Mouse (Mus musculus) heart, embryonic 16.5 days (tissue): Measurements from ENCODE around the gene Cant1. TPM values are rescaled to one million over a fixed set of nuclear protein-coding genes. Genes with fewer than 3 reads are reported as not detected.
"Not testable (repeated sequence)": the region's sequence is repeated elsewhere in the genome, so short reads cannot be mapped to it uniquely, and the experiment has no call there.

ENCODE experiments used
- ATAC-seq: fragments of 200-750 bp; cut with Nextera tagmentation; replicated peaks from 2 replicates; pipeline ENCODE4 v1.8.0; 2017; ENCODE audit warnings: moderate number of reproducible peaks; ENCODE audit not compliant: insufficient read depth, low FRiP score; ENCODE audit errors: extremely low read depth
- H3K27ac ChIP-seq: fragments of 300-500 bp; sonication (generic); 2 replicates; pipeline ENCODE4 v1.5.1; 2014; ENCODE audit warnings: mild to moderate bottlenecking, low read length, control low read depth, moderate library complexity
- H3K27me3 ChIP-seq: fragments of 300-500 bp; sonication (generic); 2 replicates; pipeline ENCODE4 v1.6.1; 2014; ENCODE audit warnings: low read length, mixed read lengths; ENCODE audit not compliant: control insufficient read depth, insufficient read depth
- H3K36me3 ChIP-seq: fragments of 300-500 bp; sonication (generic); 2 replicates; pipeline ENCODE4 v1.6.1; 2014; ENCODE audit not compliant: control insufficient read depth, insufficient read depth
- H3K4me1 ChIP-seq: fragments of 300-500 bp; sonication (generic); 2 replicates; pipeline ENCODE4 v1.6.1; 2014; ENCODE audit warnings: low read length, mixed read lengths; ENCODE audit not compliant: control insufficient read depth, insufficient read depth
- H3K4me2 ChIP-seq: fragments of 300-500 bp; sonication (generic); 2 replicates; pipeline ENCODE4 v1.6.1; 2014; ENCODE audit warnings: low read depth, mild to moderate bottlenecking, control low read depth, low read length
- H3K4me3 ChIP-seq: fragments of 300-500 bp; sonication (generic); 2 replicates; pipeline ENCODE4 v1.5.1; 2014; ENCODE audit warnings: mild to moderate bottlenecking, control low read depth, low read length
- H3K9ac ChIP-seq: fragments of 300-500 bp; sonication (generic); 2 replicates; pipeline ENCODE4 v1.6.1; 2014; ENCODE audit warnings: low read length, control low read depth
- H3K9me3 ChIP-seq: fragments of 300-500 bp; sonication (generic); replicated peaks from 2 replicates; pipeline ENCODE4 v1.6.1; 2016; ENCODE audit warnings: low read length; ENCODE audit not compliant: control insufficient read depth
- WGBS: fragments of 180-500 bp; shearing (Covaris S2); extraction: QIAGEN DNeasy Blood & Tissue Kit; methylation state at CpG from one replicate; pipeline ENCODE4 v1.1.7; 2014; 5-methylcytosine and 5-hydroxymethylcytosine counted together
- polyA plus RNA-seq: library from polyadenylated mRNA; unstranded; fragments of >200 nt; fragmentation: Nextera tagmentation; extraction: Ambion mirVana; gene quantifications from 2 replicates; pipeline ENCODE4 v1.2.1, GENCODE M21; 2015

The Cant1 gene
- polyA plus RNA-seq, 1 experiment from 2014 or later: 20.2 TPM

- no peak for ATAC-seq
- no peak overlapping the region for H3K9ac ChIP-seq
- no peak overlapping the region for H3K27ac ChIP-seq
Observed at GRCm38 (mm10) chr11:118394538-118394937, 24.3 kb downstream of the Cant1 start.

DNA sequence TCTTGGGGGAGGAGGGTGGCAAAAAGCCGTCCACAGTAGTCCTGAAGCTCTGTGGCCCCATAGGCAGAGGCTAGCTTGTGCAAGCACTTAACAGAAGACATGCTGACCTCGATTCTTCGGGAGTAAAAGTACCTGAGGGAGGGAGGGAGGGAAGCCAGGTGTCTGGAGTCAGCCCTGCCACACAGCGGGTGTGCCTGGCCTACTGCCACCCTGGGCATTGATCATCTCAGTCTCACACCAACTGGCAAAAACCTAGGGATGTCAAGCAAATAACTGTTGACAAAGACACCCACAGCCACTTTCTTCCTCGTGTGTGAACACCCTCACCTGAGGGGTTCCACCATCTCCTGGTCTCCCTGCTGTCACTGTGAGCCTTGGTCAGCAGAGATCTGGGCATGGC, 24.9 kb downstream of the Cant1 start:
- Histone ChIP-seq H3K4me1 (no peaks in the 10 kb centered on the region), H3K27ac (no peak overlapping the region), H3K4me2 (no peak overlapping the region), H3K27me3 (no peaks in the 10 kb centered on the region), H3K4me3 (no peak overlapping the region), H3K9ac (no peak overlapping the region), H3K36me3 (0 out of 2 replicates have a peak, but pooled peaks cover 4% of the 10 kb centered on the region), H3K9me3 (no peaks in the 10 kb centered on the region; the same call in 1 of the 2 replicates)
- 72% methylated on average over 5 of the region's 5 CpGs for WGBS
- ATAC-seq: no peak

More at GRCm38 (mm10) chr11:118394538-118394937, 24.3 kb downstream of the Cant1 start:
- WGBS: 67% methylated on average over 6 of the region's 6 CpGs
- Histone ChIP-seq H3K4me3 (no peak overlapping the region), H3K9me3 (no peaks in the 10 kb centered on the region; the same call in 1 of the 2 replicates), H3K4me2 (no peak overlapping the region), H3K4me1 (peaks cover 1% of the 10 kb centered on the region; the same call in 1 of the 2 replicates), H3K36me3 (0 out of 2 replicates have a peak, but pooled peaks cover 4% of the 10 kb centered on the region), H3K27me3 (no peaks in the 10 kb centered on the region)

DNA sequence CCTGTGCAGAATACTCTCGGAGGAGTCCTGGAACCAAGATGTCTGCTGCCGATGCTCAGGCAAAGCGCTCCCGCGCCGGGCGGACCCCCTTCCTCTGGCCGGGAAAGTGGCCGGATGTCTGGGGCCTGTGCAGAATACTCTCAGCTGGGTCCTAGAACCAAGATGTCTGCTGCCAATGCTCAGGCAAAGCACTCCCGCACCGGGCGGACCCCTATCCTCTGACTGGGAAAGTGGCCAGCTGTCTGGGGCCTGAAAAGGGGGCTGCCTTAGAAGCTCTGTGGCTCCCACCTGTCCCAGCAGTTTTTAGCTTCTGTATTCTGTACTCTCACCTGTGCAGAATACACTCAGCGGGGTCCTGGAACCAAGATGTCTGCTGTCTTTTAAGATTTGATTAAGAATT, 31.1 kb downstream of the Cant1 start:
- not testable (repeated sequence) for H3K9me3 ChIP-seq, H3K9ac ChIP-seq, H3K27me3 ChIP-seq, H3K27ac ChIP-seq, H3K36me3 ChIP-seq, H3K4me3 ChIP-seq, H3K4me1 ChIP-seq, ATAC-seq, H3K4me2 ChIP-seq
- WGBS: 88% methylated on average over 13 of the region's 13 CpGs

DNA sequence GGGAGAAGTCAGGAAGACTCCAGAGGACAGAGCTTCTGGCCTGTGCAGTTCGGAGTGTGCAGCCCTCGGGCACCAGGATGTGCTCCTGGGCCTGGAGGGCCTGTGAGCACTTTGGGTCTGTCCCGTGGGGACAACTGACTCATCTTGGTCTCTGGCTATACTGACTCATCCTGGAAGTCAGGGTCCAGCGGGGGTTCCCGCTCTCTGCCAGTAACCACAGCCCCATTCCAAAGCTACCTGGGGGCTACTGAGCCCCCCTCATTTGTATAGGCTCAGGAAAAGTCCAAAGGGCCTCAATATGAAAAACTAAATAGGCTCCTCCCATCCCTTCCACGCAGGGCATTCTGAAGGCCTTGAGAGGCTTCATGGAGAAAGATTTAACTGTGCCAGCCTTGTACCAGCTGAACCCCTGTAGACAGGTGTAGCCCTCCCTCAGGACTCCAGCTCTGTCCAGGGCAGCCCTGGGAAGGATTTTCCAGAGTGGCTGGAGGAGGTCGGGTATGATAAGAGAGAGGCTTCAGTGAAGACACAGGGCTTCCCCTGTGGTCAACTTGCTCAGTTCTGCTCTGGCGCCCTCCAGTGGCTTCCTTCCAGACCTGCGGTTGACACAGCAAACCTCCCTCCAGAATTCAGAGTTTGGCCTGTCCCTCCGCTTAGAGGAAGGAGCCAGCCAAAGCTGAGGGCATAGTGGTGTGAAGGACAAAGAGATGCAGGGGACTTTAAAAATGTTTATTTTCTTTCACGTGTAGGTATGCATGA, 39.5 kb downstream of the Cant1 start:
- no peaks in the 10 kb centered on the region for H3K27me3 ChIP-seq
- ATAC-seq: peak; percentile 55; the same call in 1 of the 2 replicates
- no peak overlapping the region for H3K4me2 ChIP-seq
- H3K27ac ChIP-seq: no peak overlapping the region
- H3K4me1 ChIP-seq: peaks cover 4% of the 10 kb centered on the region
- H3K9me3 ChIP-seq: no peaks in the 10 kb centered on the region
- no peaks in the 10 kb centered on the region for H3K36me3 ChIP-seq
- no peak overlapping the region for H3K4me3 ChIP-seq
- H3K9ac ChIP-seq: no peak overlapping the region
- WGBS: 35% methylated on average over 11 of the region's 11 CpGs

DNA sequence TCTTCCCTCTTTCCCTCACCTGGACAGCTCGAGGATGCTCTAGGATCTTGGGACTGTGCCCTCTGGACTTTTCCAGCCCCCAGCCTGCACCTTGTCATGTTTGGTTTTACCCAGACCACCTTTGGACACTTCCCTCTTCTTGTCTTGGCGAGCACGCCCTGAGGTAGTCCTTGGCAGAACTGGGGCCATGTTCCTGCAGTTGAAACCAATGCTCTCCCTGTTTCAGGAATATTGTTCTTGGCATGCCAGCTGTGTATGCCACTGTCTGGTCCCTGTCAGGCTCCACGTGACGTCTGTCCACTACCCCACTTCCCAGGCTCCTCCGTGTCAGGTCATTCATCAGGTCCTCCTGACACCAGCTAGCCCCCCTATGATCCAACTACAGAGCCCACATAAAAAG, 40.2 kb downstream of the Cant1 start:
- no peaks in the 10 kb centered on the region for H3K9me3 ChIP-seq
- H3K27me3 ChIP-seq: no peaks in the 10 kb centered on the region
- 80% methylated on average over 6 of the region's 6 CpGs for WGBS
- no peak for ATAC-seq
- H3K9ac ChIP-seq: no peak overlapping the region
- no peak overlapping the region for H3K4me2 ChIP-seq
- no peak overlapping the region for H3K4me3 ChIP-seq
- H3K27ac ChIP-seq: no peak overlapping the region
- H3K4me1 ChIP-seq: peaks cover 4% of the 10 kb centered on the region
- no peaks in the 10 kb centered on the region for H3K36me3 ChIP-seq

- not testable (repeated sequence) for H3K27ac ChIP-seq, H3K36me3 ChIP-seq, H3K4me2 ChIP-seq, ATAC-seq, H3K9me3 ChIP-seq, H3K9ac ChIP-seq, H3K27me3 ChIP-seq, H3K4me1 ChIP-seq, H3K4me3 ChIP-seq
Observed at GRCm38 (mm10) chr11:118376323-118376722, 42.6 kb downstream of the Cant1 start.

GRCm38 (mm10) chr11:118375881-118376280, 43.0 kb downstream of the Cant1 start:
- 43% methylated on average over 5 of the region's 5 CpGs for WGBS
- Histone ChIP-seq H3K4me3 (no peak overlapping the region), H3K27me3 (no peaks in the 10 kb centered on the region), H3K27ac (no peak overlapping the region), H3K9ac (no peak overlapping the region), H3K9me3 (no peaks in the 10 kb centered on the region), H3K4me2 (no peak overlapping the region), H3K36me3 (no peaks in the 10 kb centered on the region), H3K4me1 (peaks cover 4% of the 10 kb centered on the region)
- no peak for ATAC-seq

DNA sequence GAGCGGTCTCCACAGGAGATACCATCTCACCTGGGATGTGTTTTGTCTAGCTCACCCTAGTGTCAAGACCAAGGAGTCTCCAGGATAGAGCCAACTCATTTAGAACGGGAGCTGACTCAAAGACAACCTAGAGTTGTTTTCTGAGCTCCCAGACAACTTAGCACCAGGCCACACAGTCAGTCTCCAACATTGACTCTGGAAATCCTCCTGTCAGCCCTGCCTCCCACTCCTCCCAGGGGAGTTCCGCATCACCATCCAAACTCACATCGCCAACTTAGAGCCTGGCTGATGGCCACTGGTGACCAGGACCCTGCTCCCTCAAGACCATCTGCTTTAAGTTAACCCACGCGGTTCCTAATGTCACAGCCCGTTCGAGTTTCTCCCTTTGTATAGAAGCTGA, 43.4 kb downstream of the Cant1 start:
- no peak for ATAC-seq
- H3K9me3 ChIP-seq: no peaks in the 10 kb centered on the region
- H3K4me2 ChIP-seq: no peak overlapping the region
- peaks cover 4% of the 10 kb centered on the region for H3K4me1 ChIP-seq
- no peaks in the 10 kb centered on the region for H3K36me3 ChIP-seq
- H3K27ac ChIP-seq: no peak overlapping the region
- no peak overlapping the region for H3K9ac ChIP-seq
- whole genome bisulfite sequencing: 62% methylated on average over 8 of the region's 8 CpGs
- H3K27me3 ChIP-seq: no peaks in the 10 kb centered on the region
- no peak overlapping the region for H3K4me3 ChIP-seq

- no peak overlapping the region for H3K9ac ChIP-seq
- no peak overlapping the region for H3K27ac ChIP-seq
- no peaks in the 10 kb centered on the region for H3K27me3 ChIP-seq
- H3K4me1 ChIP-seq: peaks cover 4% of the 10 kb centered on the region
- no peaks in the 10 kb centered on the region for H3K36me3 ChIP-seq
- no peak overlapping the region for H3K4me2 ChIP-seq
- no peak for ATAC-seq
- no peaks in the 10 kb centered on the region for H3K9me3 ChIP-seq
- H3K4me3 ChIP-seq: no peak overlapping the region
Observed at GRCm38 (mm10) chr11:118375006-118375405, 43.9 kb downstream of the Cant1 start.
